ENCODE assay signal across 8 mouse cellular contexts in genomic region chr6:82705221-82705620, GRCm38 (mm10). TPM values are rescaled to one million over a fixed set of nuclear protein-coding genes. Genes with fewer than 3 reads are reported as not detected.
DNase-seq lines count a peak whose midpoint lies in the region; ATAC-seq and TF ChIP-seq lines count a peak whose summit lies in the region.

Pole4 (minus strand) TSS chr6:82705365.

- H3K9ac ChIP-seq in limb, embryonic 13.5 days: no peak within 1 kb of the TSS
- H3K9ac ChIP-seq in stomach, embryonic 14.5 days (replicated peaks; ENCODE audit: low read depth, low read length): no peak within 1 kb of the TSS

- no peak for TF ChIP-seq CTCF in thymus, adult 2 months (IDR thresholded peaks at IDR 0.05; ENCODE audit: borderline replicate concordance, control insufficient read depth, extremely low read depth, insufficient read depth, low read length, poor library complexity)

- no peaks in the 10 kb centered on the region for H3K27me3 ChIP-seq in thymus, adult 2 months (ENCODE audit: control insufficient read depth, insufficient read depth, low read length)
- no peaks in the 10 kb centered on the region for H3K27me3 ChIP-seq in erythroblast, embryonic 14.5 days (ENCODE audit: control insufficient read depth)
- no peaks in the 10 kb centered on the region for H3K27me3 ChIP-seq in limb, embryonic 13.5 days
- H3K27me3 ChIP-seq in stomach, embryonic 14.5 days (ENCODE audit: control insufficient read depth, insufficient read depth, low read length): no peaks in the 10 kb centered on the region

- H3K36me3 ChIP-seq in thymus, adult 2 months (ENCODE audit: control insufficient read depth, insufficient read depth, low read length): no peaks in the 10 kb centered on the region
- H3K36me3 ChIP-seq in erythroblast, embryonic 14.5 days (ENCODE audit: control insufficient read depth): no peaks in the 10 kb centered on the region
- no peaks in the 10 kb centered on the region for H3K36me3 ChIP-seq in limb, embryonic 13.5 days
- H3K36me3 ChIP-seq in stomach, embryonic 14.5 days (ENCODE audit: control insufficient read depth, insufficient read depth, low read length): no peaks in the 10 kb centered on the region

- ATAC-seq in limb, embryonic 13.5 days (ENCODE audit: low FRiP score, low read depth): no peak
- ATAC-seq in stomach, embryonic 14.5 days (ENCODE audit: insufficient number of reproducible peaks, insufficient read depth, low FRiP score, low read depth): no peak

- no peak within 1 kb of the TSS for H3K4me2 ChIP-seq in limb, embryonic 13.5 days (replicated peaks)
- H3K4me2 ChIP-seq in stomach, embryonic 14.5 days (replicated peaks; ENCODE audit: low read depth, low read length): no peak within 1 kb of the TSS

- DNase-seq in thymus, adult 2 months: no peak
- DNase-seq in thymus, postnatal 25 days: no peak
- DNase-seq in heart, postnatal 25 days (ENCODE audit: low spot score): no peak
- DNase-seq in thymus, postnatal 14 days: no peak
- DNase-seq in thymus, postnatal 4 days: no peak

- TF ChIP-seq POLR2A in thymus, adult 2 months (IDR thresholded peaks at IDR 0.05; ENCODE audit: control insufficient read depth, extremely low read depth, insufficient read depth, low read length, poor library complexity): no peak

- H3K4me3 ChIP-seq in thymus, adult 2 months (ENCODE audit: control insufficient read depth, insufficient read depth, low read length): no peak within 1 kb of the TSS
- H3K4me3 ChIP-seq in erythroblast, embryonic 14.5 days (replicated peaks): no peak within 1 kb of the TSS
- H3K4me3 ChIP-seq in limb, embryonic 13.5 days: no peak within 1 kb of the TSS
- no peak within 1 kb of the TSS for H3K4me3 ChIP-seq in stomach, embryonic 14.5 days (ENCODE audit: low read depth, low read length)

- intact Hi-C loops in heart, postnatal 25 days (cut with DNase I): no loop called here

- H3K9me3 ChIP-seq in erythroblast, embryonic 14.5 days (ENCODE audit: control insufficient read depth, low read length): no peaks in the 10 kb centered on the region
- H3K9me3 ChIP-seq in limb, embryonic 13.5 days: no peaks in the 10 kb centered on the region
- H3K9me3 ChIP-seq in stomach, embryonic 14.5 days (ENCODE audit: control insufficient read depth, low read depth, low read length): no peaks in the 10 kb centered on the region

- 87% methylated on average over 5 of the region's 5 CpGs for WGBS in thymus, adult 2 months
- WGBS in limb, embryonic 13.5 days: 79% methylated on average over 5 of the region's 5 CpGs
- WGBS in stomach, embryonic 14.5 days: 79% methylated on average over 5 of the region's 5 CpGs

- H3K4me1 ChIP-seq in thymus, adult 2 months (replicated peaks; ENCODE audit: control insufficient read depth, insufficient read depth, low read length): no peaks in the 10 kb centered on the region
- no peaks in the 10 kb centered on the region; the same call in 1 of the 2 replicates for H3K4me1 ChIP-seq in erythroblast, embryonic 14.5 days (ENCODE audit: control insufficient read depth)
- peaks cover 4% of the 10 kb centered on the region; the same call in 1 of the 2 replicates for H3K4me1 ChIP-seq in limb, embryonic 13.5 days
- no peaks in the 10 kb centered on the region for H3K4me1 ChIP-seq in stomach, embryonic 14.5 days (ENCODE audit: control insufficient read depth, insufficient read depth, low read length)

- H3K27ac ChIP-seq in thymus, adult 2 months (ENCODE audit: control insufficient read depth, insufficient read depth, low read length): no peak within 1 kb of the TSS
- H3K27ac ChIP-seq in limb, embryonic 13.5 days: no peak within 1 kb of the TSS
- no peak within 1 kb of the TSS for H3K27ac ChIP-seq in stomach, embryonic 14.5 days (ENCODE audit: low read length)

RNA-seq across cellular contexts. Expression of gene Pole4, which starts in this region (rescaled TPM):
- 19.2 and 20.4 TPM in 2 replicates for polyA plus RNA-seq in thymus, adult 2 months (2012; rRNA removed)
- 13.6 and 17.6 TPM in 2 replicates for polyA plus RNA-seq in erythroblast, embryonic 14.5 days (2012)
- total RNA-seq in heart, postnatal 25 days (2021): 10 to 100 TPM; 16.8 to 21.0 TPM
- 101 TPM in 2 replicates for polyA plus RNA-seq in limb, embryonic 13.5 days (2015; fragmentation: Nextera tagmentation; extraction: Ambion mirVana)
- 120 and 126 TPM in 2 replicates for polyA plus RNA-seq in stomach, embryonic 14.5 days (2014; fragmentation: Nextera tagmentation; extraction: Ambion mirVana)
